Mouse (Mus musculus) gastrocnemius, postnatal 36 days (tissue): ENCODE results near the gene Cyba. TPM values are rescaled to one million over a fixed set of nuclear protein-coding genes. Genes with fewer than 3 reads are reported as not detected.

Experiments
- DNase-seq, 2 experiments: peaks; one replicate each; pipeline ENCODE4 v3.0.0; 2022
- intact Hi-C: fragments of 180-260 bp; cut with DNase I; formaldehyde crosslinking; loops from one replicate; pipeline ENCODE4 v1.15.1; 2025
- long read RNA-seq, 2 experiments: library from polyadenylated mRNA; stranded (forward); transcript quantifications; one replicate each; pipeline ENCODE4 v2.0.0; 2021
- total RNA-seq, 2 experiments: library from RNA; stranded (reverse); gene quantifications; 2 replicates each; pipeline ENCODE4 v1.2.3; 2021

Cyba gene
- total RNA-seq, result 1 to 10 TPM; 7.5 to 7.7 TPM
- long read RNA-seq, experiment 1, transcript Cyba-201 (6 exons, 744 nt), result major isoform, 17 of 26 reads
- long read RNA-seq, experiment 1, partial matches to known transcripts, result 9 of 26 reads
- long read RNA-seq, experiment 1, other reads (novel, unspliced or antisense), result 0 of 26 reads
- long read RNA-seq, experiment 2, transcript Cyba-201 (6 exons, 744 nt), result major isoform, 17 of 23 reads
- long read RNA-seq, experiment 2, partial matches to known transcripts, result 5 of 23 reads
- long read RNA-seq, experiment 2, other reads (novel, unspliced or antisense), result 1 of 23 reads

GRCm38 (mm10) chr8:122432443-122433268 lies at the start of gene Cyba:
TSS of gene Cyba (minus strand) at chr8:122432930.
- intact Hi-C loops, result no loop called here
- peak; percentile 68 to 70 for DNase-seq

GRCm38 (mm10) chr8:122482448-122482847 lies 49.7 kb upstream of the Cyba start:
- no peak for DNase-seq
- intact Hi-C loops, result no loop called here

- intact Hi-C loops, result no loop called here
- peak; percentile 87 to 92 for DNase-seq
Measured at GRCm38 (mm10) chr8:122475580-122476320, 43.0 kb upstream of the Cyba start, which contains the start of the genes Rnf166 and Ctu2. TSS of gene Rnf166 (minus strand) at chr8:122476064. TSS of gene Ctu2 (plus strand) at chr8:122476143.

GRCm38 (mm10) chr8:122474951-122475560 lies 42.3 kb upstream of the Cyba start:
- intact Hi-C loops, result no loop called here
- no peak for DNase-seq

- intact Hi-C loops, result no loop called here
- DNase-seq, result no peak
Measured at GRCm38 (mm10) chr8:122473911-122474421, 41.2 kb upstream of the Cyba start.

- no peak for DNase-seq
- intact Hi-C loops, result no loop called here
Measured at GRCm38 (mm10) chr8:122470691-122471090, 38.0 kb upstream of the Cyba start.

GRCm38 (mm10) chr8:122469965-122470364 lies 37.2 kb upstream of the Cyba start:
- intact Hi-C loops, result no loop called here
- DNase-seq, result no peak

- DNase-seq, result no peak
- intact Hi-C loops, result no loop called here
Measured at GRCm38 (mm10) chr8:122469407-122469806, 36.7 kb upstream of the Cyba start.

GRCm38 (mm10) chr8:122467816-122468215 lies 35.1 kb upstream of the Cyba start:
- DNase-seq, result no peak
- intact Hi-C loops, result no loop called here

GRCm38 (mm10) chr8:122464985-122465384 lies 32.3 kb upstream of the Cyba start:
- no peak for DNase-seq
- intact Hi-C loops, result no loop called here

GRCm38 (mm10) chr8:122463651-122464640 lies 31.2 kb upstream of the Cyba start:
- intact Hi-C loops, result no loop called here
- no peak for DNase-seq

- no peak for DNase-seq
- intact Hi-C loops, result no loop called here
Measured at GRCm38 (mm10) chr8:122462510-122462909, 29.8 kb upstream of the Cyba start.

- DNase-seq, result no peak
- intact Hi-C loops, result no loop called here
Measured at GRCm38 (mm10) chr8:122461473-122462148, 28.9 kb upstream of the Cyba start.

GRCm38 (mm10) chr8:122460524-122461472 lies 28.1 kb upstream of the Cyba start, which contains the start of gene Snai3:
TSS of gene Snai3 (minus strand) at chr8:122460733.
- intact Hi-C loops, result no loop called here
- DNase-seq, result peak in 1 of 2 experiments; percentile 52

GRCm38 (mm10) chr8:122459990-122460389 lies 27.3 kb upstream of the Cyba start:
- intact Hi-C loops, result no loop called here
- no peak for DNase-seq

- intact Hi-C loops, result no loop called here
- DNase-seq, result no peak
Measured at GRCm38 (mm10) chr8:122459218-122459900, 26.6 kb upstream of the Cyba start.

- intact Hi-C loops, result no loop called here
- DNase-seq, result no peak
Measured at GRCm38 (mm10) chr8:122457171-122457570, 24.4 kb upstream of the Cyba start.
